Mouse (Mus musculus) midbrain, embryonic 14.5 days (tissue): ENCODE data around the gene Poll. TPM values are rescaled to one million over a fixed set of nuclear protein-coding genes. Genes with fewer than 3 reads are reported as not detected.
A peak's percentile ranks its signal among the peaks of the same experiment; 100 is the strongest.

ENCODE experiments used
- ATAC-seq: fragments of 200-750 bp; cut with Nextera tagmentation; 2 replicates; pipeline ENCODE4 v1.8.0; 2017; ENCODE audit warnings: moderate number of reproducible peaks, moderate library complexity; ENCODE audit not compliant: low FRiP score, low TSS enrichment
- DNase-seq: peaks from one replicate; pipeline ENCODE4 v3.0.0-alpha.2; 2015
- H3K27ac ChIP-seq: fragments of 300-500 bp; sonication (generic); replicated peaks from 2 replicates; pipeline ENCODE4 v1.5.1; 2014; ENCODE audit warnings: mild to moderate bottlenecking, low read depth, low read length, moderate library complexity
- H3K27me3 ChIP-seq: fragments of 300-500 bp; sonication (generic); 2 replicates; pipeline ENCODE4 v1.6.1; 2014; ENCODE audit warnings: low read length, control low read depth, mixed read lengths; ENCODE audit not compliant: control insufficient read depth, insufficient read depth
- H3K36me3 ChIP-seq: fragments of 300-500 bp; sonication (generic); 2 replicates; pipeline ENCODE4 v1.6.1; 2014; ENCODE audit warnings: low read length, control low read depth; ENCODE audit not compliant: control insufficient read depth, insufficient read depth
- H3K4me1 ChIP-seq: fragments of 300-500 bp; sonication (generic); 2 replicates; pipeline ENCODE4 v1.6.1; 2014; ENCODE audit warnings: mild to moderate bottlenecking, antibody characterized with exemption, low read length, control low read depth; ENCODE audit not compliant: control insufficient read depth, insufficient read depth
- H3K4me2 ChIP-seq: fragments of 300-500 bp; sonication (generic); 2 replicates; pipeline ENCODE4 v1.6.1; 2014; ENCODE audit warnings: mild to moderate bottlenecking, low read length, moderate library complexity
- H3K4me3 ChIP-seq: fragments of 300-500 bp; sonication (generic); replicated peaks from 2 replicates; pipeline ENCODE4 v1.5.1; 2014; ENCODE audit warnings: low read depth, low read length
- H3K9ac ChIP-seq: fragments of 300-500 bp; sonication (generic); replicated peaks from 2 replicates; pipeline ENCODE4 v1.6.1; 2014; ENCODE audit warnings: mild to moderate bottlenecking, low read length, moderate library complexity
- H3K9me3 ChIP-seq: fragments of 300-500 bp; sonication (generic); 2 replicates; pipeline ENCODE4 v1.6.1; 2016; ENCODE audit warnings: low read length, control low read depth, mixed read lengths; ENCODE audit not compliant: control insufficient read depth
- WGBS: fragments of 180-500 bp; shearing (Covaris S2); extraction: QIAGEN DNeasy Blood & Tissue Kit; methylation state at CpG from one replicate; pipeline ENCODE4 v1.1.7; 2014; 5-methylcytosine and 5-hydroxymethylcytosine counted together
- polyA plus RNA-seq: library from polyadenylated mRNA; unstranded; fragments of >200 nt; fragmentation: Nextera tagmentation; extraction: Ambion mirVana; gene quantifications from 2 replicates; pipeline ENCODE4 v1.2.1, GENCODE M21; 2014

Gene Poll
- polyA plus RNA-seq, 1 experiment from 2014 or later = 14.2 TPM

DNA sequence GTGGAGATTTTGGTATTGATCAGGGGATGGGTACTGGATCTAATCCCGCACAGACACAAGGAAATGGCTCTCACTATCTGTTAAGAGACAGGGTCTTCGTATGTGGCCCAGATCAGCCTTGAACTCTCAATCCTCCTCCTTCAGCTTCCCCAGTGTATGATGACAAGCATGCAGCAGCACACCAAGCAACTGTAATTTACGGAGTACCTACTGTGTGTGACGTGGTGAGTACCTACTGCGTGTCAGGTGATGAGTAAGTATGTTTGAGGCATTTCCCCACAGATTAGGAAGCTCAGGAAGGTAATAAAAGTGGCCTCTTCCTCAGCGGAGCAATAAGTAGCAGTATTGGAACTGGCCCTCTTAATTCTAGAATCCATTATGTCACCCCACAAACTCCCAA is 35.1 kb upstream of the Poll start:
- no peak for ATAC-seq
- Histone ChIP-seq H3K9ac (no peak overlapping the region), H3K4me2 (no peak overlapping the region), H3K4me1 (peaks cover 10% of the 10 kb centered on the region), H3K36me3 (peaks cover 3% of the 10 kb centered on the region; the same call in 1 of the 2 replicates), H3K9me3 (no peaks in the 10 kb centered on the region), H3K27ac (no peak overlapping the region), H3K27me3 (no peaks in the 10 kb centered on the region), H3K4me3 (no peak overlapping the region)
- DNase-seq = no peak
- WGBS = 92% methylated on average over 6 of the region's 6 CpGs

GRCm38 (mm10) chr19:45594079-45594478 is 33.7 kb upstream of the Poll start:
- no peak overlapping the region for H3K9ac ChIP-seq
- no peak overlapping the region for H3K27ac ChIP-seq
- no peak overlapping the region for H3K4me2 ChIP-seq
- 94% methylated on average over 7 of the region's 7 CpGs for WGBS
- DNase-seq (no peak), ATAC-seq (no peak)
- H3K4me3 ChIP-seq = no peak overlapping the region
- H3K36me3 ChIP-seq = peaks cover 3% of the 10 kb centered on the region; the same call in 1 of the 2 replicates
- no peaks in the 10 kb centered on the region for H3K9me3 ChIP-seq
- peaks cover 10% of the 10 kb centered on the region for H3K4me1 ChIP-seq
- H3K27me3 ChIP-seq = no peaks in the 10 kb centered on the region

DNA sequence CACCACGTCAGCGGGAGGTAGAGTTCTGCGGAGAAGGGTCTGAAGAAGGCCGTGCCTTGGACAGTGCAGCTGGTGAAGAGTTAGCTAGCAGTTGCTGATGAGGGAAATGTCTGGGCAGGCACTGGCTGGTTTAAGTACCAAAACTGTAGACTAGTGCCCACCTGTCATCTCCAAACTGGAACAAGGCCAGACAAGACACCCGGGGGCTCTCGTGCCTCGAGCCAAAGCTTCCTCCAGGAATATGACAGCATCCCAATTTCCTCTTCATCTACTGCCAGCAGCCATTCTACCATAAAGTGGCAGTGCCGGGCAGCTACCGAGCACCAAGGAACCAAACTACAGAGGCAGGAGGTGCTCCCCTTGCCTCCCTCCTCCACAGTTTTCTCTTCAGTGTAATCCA is 32.6 kb upstream of the Poll start:
- peaks cover 7% of the 10 kb centered on the region; the same call in 1 of the 2 replicates for H3K36me3 ChIP-seq
- no peak overlapping the region for H3K9ac ChIP-seq
- H3K27me3 ChIP-seq = no peaks in the 10 kb centered on the region
- 91% methylated on average over 9 of the region's 9 CpGs for WGBS
- H3K9me3 ChIP-seq = no peaks in the 10 kb centered on the region
- H3K4me2 ChIP-seq = no peak overlapping the region
- no peak overlapping the region for H3K4me3 ChIP-seq
- peaks cover 10% of the 10 kb centered on the region for H3K4me1 ChIP-seq
- ATAC-seq (no peak), DNase-seq (no peak)
- no peak overlapping the region for H3K27ac ChIP-seq

DNA sequence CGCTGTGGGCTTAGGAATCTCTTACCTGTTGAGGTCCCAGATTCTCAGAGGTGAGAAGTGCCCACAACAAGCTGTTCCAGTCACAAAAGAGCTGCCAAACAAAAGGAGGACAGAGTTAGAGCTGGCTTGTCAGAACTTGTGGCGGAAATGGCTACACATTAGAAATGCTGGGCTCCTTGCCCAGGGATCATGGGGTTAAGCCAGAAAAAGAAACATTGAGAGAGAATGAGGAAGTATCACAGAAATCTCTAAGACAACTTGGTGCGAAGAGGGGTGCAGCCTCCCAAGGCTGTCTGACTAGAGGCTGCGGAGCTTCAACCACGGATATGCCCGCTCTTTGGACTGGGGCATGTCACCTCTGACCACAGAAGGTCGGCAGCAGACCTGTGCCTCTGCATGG is 31.4 kb upstream of the Poll start:
- DNase-seq = no peak
- H3K4me2 ChIP-seq = no peak overlapping the region
- no peak overlapping the region for H3K27ac ChIP-seq
- no peaks in the 10 kb centered on the region for H3K9me3 ChIP-seq
- peaks cover 8% of the 10 kb centered on the region; the same call in 1 of the 2 replicates for H3K36me3 ChIP-seq
- H3K27me3 ChIP-seq = 0 out of 2 replicates have a peak, but pooled peaks cover 4% of the 10 kb centered on the region
- peaks cover 10% of the 10 kb centered on the region for H3K4me1 ChIP-seq
- ATAC-seq = no peak
- no peak overlapping the region for H3K4me3 ChIP-seq
- H3K9ac ChIP-seq = no peak overlapping the region
- 84% methylated on average over 7 of the region's 7 CpGs for WGBS

- ATAC-seq (no peak), DNase-seq (no peak)
- H3K36me3 ChIP-seq = peaks cover 8% of the 10 kb centered on the region; the same call in 1 of the 2 replicates
- no peak overlapping the region for H3K27ac ChIP-seq
- no peak overlapping the region for H3K9ac ChIP-seq
- H3K4me1 ChIP-seq = no peaks in the 10 kb centered on the region; the same call in 1 of the 2 replicates
- H3K27me3 ChIP-seq = peaks cover 7% of the 10 kb centered on the region; the same call in 1 of the 2 replicates
- H3K4me3 ChIP-seq = no peak overlapping the region
- H3K9me3 ChIP-seq = no peaks in the 10 kb centered on the region
- WGBS = 95% methylated on average over 6 of the region's 6 CpGs
- H3K4me2 ChIP-seq = no peak overlapping the region
These were observed 29.4 kb upstream of the Poll start for GRCm38 (mm10) chr19:45589761-45590160.

- Histone ChIP-seq H3K27me3 (peaks cover 7% of the 10 kb centered on the region; the same call in 1 of the 2 replicates), H3K4me2 (no peak overlapping the region), H3K4me3 (no peak overlapping the region), H3K27ac (no peak overlapping the region), H3K9me3 (no peaks in the 10 kb centered on the region), H3K36me3 (peaks cover 8% of the 10 kb centered on the region; the same call in 1 of the 2 replicates), H3K4me1 (no peaks in the 10 kb centered on the region), H3K9ac (no peak overlapping the region)
- DNase-seq = no peak
- WGBS = 88% methylated on average over 6 of the region's 6 CpGs
- ATAC-seq = no peak
These were observed 27.4 kb upstream of the Poll start for GRCm38 (mm10) chr19:45587509-45588292.

GRCm38 (mm10) chr19:45586850-45587249 is 26.5 kb upstream of the Poll start:
- Histone ChIP-seq H3K27me3 (peaks cover 7% of the 10 kb centered on the region; the same call in 1 of the 2 replicates), H3K4me1 (no peaks in the 10 kb centered on the region)
- WGBS = 18% methylated on average over 3 of the region's 3 CpGs

GRCm38 (mm10) chr19:45584856-45585620 is 24.7 kb upstream of the Poll start:
- Histone ChIP-seq H3K4me1 (peaks cover 6% of the 10 kb centered on the region; the same call in 1 of the 2 replicates), H3K9ac (no peak overlapping the region), H3K4me3 (no peak overlapping the region), H3K27me3 (peaks cover 7% of the 10 kb centered on the region; the same call in 1 of the 2 replicates), H3K36me3 (0 out of 2 replicates have a peak, but pooled peaks cover 5% of the 10 kb centered on the region), H3K9me3 (no peaks in the 10 kb centered on the region), H3K4me2 (no peak overlapping the region), H3K27ac (no peak overlapping the region)
- ATAC-seq (no peak), DNase-seq (no peak)
- 70% methylated on average over 9 of the region's 9 CpGs for WGBS

More at GRCm38 (mm10) chr19:45586850-45587249, 26.5 kb upstream of the Poll start:
- no peak for ATAC-seq
- Histone ChIP-seq H3K4me2 (no peak overlapping the region), H3K27ac (no peak overlapping the region), H3K9me3 (no peaks in the 10 kb centered on the region), H3K36me3 (peaks cover 8% of the 10 kb centered on the region; the same call in 1 of the 2 replicates), H3K4me3 (no peak overlapping the region), H3K9ac (no peak overlapping the region)
- DNase-seq = peak; percentile 47
